Mouse (Mus musculus): ENCODE measurements at regions not wholly inside any gene's neighbourhood (a gene's known extent, or its start where the extent isn't known, plus 50 kb on each side); places are given as distances from the start of the nearest gene placed in this dataset.

DNA sequence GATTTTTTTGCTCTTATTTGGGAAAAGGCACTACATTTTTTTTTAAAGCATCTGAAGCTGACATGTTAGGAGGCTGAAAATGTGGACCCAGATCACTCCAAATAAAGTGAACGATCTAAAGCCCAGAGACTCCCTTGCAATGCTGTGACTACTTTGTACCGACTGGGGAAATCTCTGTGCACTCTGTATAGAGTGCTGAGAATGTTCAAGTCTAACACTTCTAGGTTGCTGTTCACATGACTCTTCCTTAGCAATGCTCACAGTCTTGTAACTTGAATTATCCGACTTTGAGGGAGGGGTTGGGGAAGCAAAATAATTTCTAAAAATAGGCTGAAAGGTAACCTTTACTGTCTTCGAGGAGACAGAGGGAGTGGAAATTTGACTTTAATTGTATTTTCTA is 719.2 kb upstream of the Tenm3 start:
- TF ChIP-seq POLR2A (IDR thresholded peaks at IDR 0.05; ENCODE audit: low read depth, low read length): no peak
- TF ChIP-seq CTCF (conservative IDR thresholded peaks at IDR 0.05; ENCODE audit: insufficient read depth, insufficient read length, low read depth, low read length): no peak

Measured in kidney, adult 2 months (tissue).